Mouse (Mus musculus): ENCODE data around the gene Acot8.

GRCm38 (mm10) chr2:164777246-164778014 is 27.3 kb downstream of the Acot8 start:
- TF ChIP-seq ZC3H11A (IDR thresholded peaks at IDR 0.05; ENCODE audit: borderline replicate concordance, low read depth, low read length) (no peak), ZNF384 (IDR thresholded peaks at IDR 0.05; ENCODE audit: low read depth, low read length) (no peak), MAFK (IDR thresholded peaks at IDR 0.05; ENCODE audit: insufficient read depth, low read depth, low read length) (no peak)

Data from ES-E14 (cell line).